In the genomic region with DNA sequence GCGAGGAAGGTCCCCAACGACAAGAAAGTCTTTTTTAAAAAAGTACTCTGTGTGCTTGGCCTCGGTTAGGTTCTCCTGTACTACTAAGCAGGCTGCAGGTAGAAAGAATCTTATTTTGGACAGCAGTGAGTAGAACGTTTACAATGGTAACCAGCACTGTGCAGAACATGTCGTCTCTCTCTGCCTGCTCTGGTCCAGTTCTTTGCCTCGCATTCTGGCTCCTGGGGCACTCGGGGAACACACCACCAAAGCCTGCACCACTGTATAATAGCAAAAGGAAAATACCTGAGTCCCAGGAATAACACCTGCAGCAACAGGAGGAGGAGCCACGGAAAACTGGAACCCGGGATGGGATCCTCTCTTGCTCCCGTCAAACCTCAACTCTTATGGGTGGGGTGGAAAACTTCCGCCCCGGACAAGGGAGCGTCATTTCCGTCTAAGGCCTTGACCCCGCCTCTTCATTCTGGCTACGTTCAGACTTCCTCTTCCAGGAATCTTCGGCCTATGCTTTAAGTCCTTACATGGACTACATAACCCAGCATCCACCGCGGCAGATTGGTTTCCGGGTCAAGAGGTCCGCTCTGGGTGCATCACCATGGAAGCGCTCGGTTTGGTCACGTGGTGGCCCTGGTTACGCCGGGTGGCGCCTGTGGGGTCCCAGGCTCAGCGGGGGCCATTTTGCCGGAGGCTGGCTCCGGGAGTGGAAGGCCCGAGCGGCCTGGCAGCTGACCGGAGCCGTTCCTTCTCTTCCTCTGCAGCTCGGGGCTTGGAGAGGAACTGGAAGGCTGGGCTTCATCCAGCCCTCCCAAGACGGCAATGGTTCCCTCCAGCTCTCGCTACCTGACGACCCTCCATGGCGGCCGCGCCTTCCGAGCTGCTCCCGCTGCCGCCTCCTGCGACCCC, we compare ENCODE assay signal across 8 mouse cellular contexts. TPM values are rescaled to one million over a fixed set of nuclear protein-coding genes. Genes with fewer than 3 reads are reported as not detected.
DNase-seq lines count a peak whose midpoint lies in the region; ATAC-seq lines count a peak whose summit lies in the region.

A gene (minus strand): TSS at position 411 of the 903 bp plus-strand sequence.
A gene (plus strand): TSS at position 681 of the 903 bp plus-strand sequence.

- no peaks in the 10 kb centered on the region for H3K9me3 ChIP-seq in heart, embryonic 10.5 days
- no peaks in the 10 kb centered on the region for H3K9me3 ChIP-seq in kidney, embryonic 15.5 days (replicated peaks)

- peak; percentile 91 for ATAC-seq in erythroblast, adult 5-6 weeks (replicated peaks; ENCODE audit: low FRiP score, poor library complexity, severe bottlenecking)
- ATAC-seq in kidney, embryonic 15.5 days (replicated peaks; ENCODE audit: low FRiP score) = peak; percentile 99
- ATAC-seq in monocyte, adult 5-6 weeks (replicated peaks; ENCODE audit: insufficient number of reproducible peaks, low FRiP score, low TSS enrichment, poor library complexity, severe bottlenecking) = peak; percentile 98

- no peaks in the 10 kb centered on the region for H3K27me3 ChIP-seq in heart, embryonic 10.5 days (ENCODE audit: insufficient read depth, poor library complexity, severe bottlenecking)
- H3K27me3 ChIP-seq in kidney, embryonic 15.5 days = no peaks in the 10 kb centered on the region

- WGBS in heart, embryonic 10.5 days = under 1% methylated on average over 44 of the region's 45 CpGs
- WGBS in kidney, embryonic 15.5 days = under 1% methylated on average over 45 of the region's 45 CpGs

- peak within 1 kb of the TSS; percentile 95 for H3K9ac ChIP-seq in kidney, embryonic 15.5 days

- H3K36me3 ChIP-seq in heart, embryonic 10.5 days = no peaks in the 10 kb centered on the region
- no peaks in the 10 kb centered on the region for H3K36me3 ChIP-seq in kidney, embryonic 15.5 days

- peaks cover 8% of the 10 kb centered on the region; the same call in 1 of the 2 replicates for H3K4me1 ChIP-seq in heart, embryonic 10.5 days
- H3K4me1 ChIP-seq in kidney, embryonic 15.5 days = peaks cover 23% of the 10 kb centered on the region

- DNase-seq in B cell, adult 2 months = peak; percentile 99 to 100
- DNase-seq in brain, adult 2 months (ENCODE audit: low read depth, low spot score) = peak; percentile 100
- peak; percentile 100 for DNase-seq in heart, embryonic 10.5 days (ENCODE audit: low spot score)
- DNase-seq in liver = peak; percentile 98
- peak; percentile 97 for DNase-seq in spleen, postnatal 4 days (ENCODE audit: low spot score in 2 of 2)

- peak within 1 kb of the TSS; percentile 82 for H3K4me2 ChIP-seq in kidney, embryonic 15.5 days

- peak within 1 kb of the TSS; percentile 90 for H3K4me3 ChIP-seq in heart, embryonic 10.5 days
- peak within 1 kb of the TSS; percentile 93 for H3K4me3 ChIP-seq in kidney, embryonic 15.5 days (replicated peaks)

- peak within 1 kb of the TSS; percentile 94 for H3K27ac ChIP-seq in heart, embryonic 10.5 days
- peak within 1 kb of the TSS; percentile 93 for H3K27ac ChIP-seq in kidney, embryonic 15.5 days

RNA-seq across cellular contexts. Expression of the first gene that starts in this region (rescaled TPM):
- 2.5 and 12.7 TPM in 2 replicates for total RNA-seq in erythroblast, adult 5-6 weeks (2015; ENCODE audit: low replicate concordance)
- total RNA-seq in erythroblast, adult 5-6 weeks (2017; ENCODE audit: low replicate concordance) = 6.7 and 8.9 TPM in 2 replicates
- polyA plus RNA-seq in heart, embryonic 10.5 days (2016; fragmentation: Nextera tagmentation; extraction: Ambion mirVana) = 7.1 and 9.6 TPM in 2 replicates
- 8.5 and 9.9 TPM in 2 replicates for polyA plus RNA-seq in kidney, embryonic 15.5 days (2015; fragmentation: Nextera tagmentation; extraction: Ambion mirVana)
- 15.7 to 31.6 TPM (median 22.7 TPM) in 3 replicates for total RNA-seq in monocyte, adult 5-6 weeks (2017)

RNA-seq across cellular contexts. Expression of the second gene that starts in this region (rescaled TPM):
- total RNA-seq in erythroblast, adult 5-6 weeks (2015; ENCODE audit: low replicate concordance) = 4.0 and 12.1 TPM in 2 replicates
- 11.7 and 12.6 TPM in 2 replicates for total RNA-seq in erythroblast, adult 5-6 weeks (2017; ENCODE audit: low replicate concordance)
- 21.9 and 22.8 TPM in 2 replicates for polyA plus RNA-seq in heart, embryonic 10.5 days (2016; fragmentation: Nextera tagmentation; extraction: Ambion mirVana)
- 30.2 and 31.3 TPM in 2 replicates for polyA plus RNA-seq in kidney, embryonic 15.5 days (2015; fragmentation: Nextera tagmentation; extraction: Ambion mirVana)
- 36.6 to 52.1 TPM (median 47.3 TPM) in 3 replicates for total RNA-seq in monocyte, adult 5-6 weeks (2017)

Comparison
In these comparisons a context has a peak if more than half of its experiments do, and no peak if none do; other contexts are left out.
1. Peak in every context shown above with its lines: DNase-seq, ATAC-seq, H3K4me3 ChIP-seq and H3K27ac ChIP-seq.